Mouse (Mus musculus): Measurements from ENCODE around the gene Sik3.

Gene Sik3

GRCm38 (mm10) chr9:46106105-46106504, 93.5 kb downstream of the Sik3 start:
- no peak for DNase-seq (ENCODE audit: low read depth, low spot score)

DNA sequence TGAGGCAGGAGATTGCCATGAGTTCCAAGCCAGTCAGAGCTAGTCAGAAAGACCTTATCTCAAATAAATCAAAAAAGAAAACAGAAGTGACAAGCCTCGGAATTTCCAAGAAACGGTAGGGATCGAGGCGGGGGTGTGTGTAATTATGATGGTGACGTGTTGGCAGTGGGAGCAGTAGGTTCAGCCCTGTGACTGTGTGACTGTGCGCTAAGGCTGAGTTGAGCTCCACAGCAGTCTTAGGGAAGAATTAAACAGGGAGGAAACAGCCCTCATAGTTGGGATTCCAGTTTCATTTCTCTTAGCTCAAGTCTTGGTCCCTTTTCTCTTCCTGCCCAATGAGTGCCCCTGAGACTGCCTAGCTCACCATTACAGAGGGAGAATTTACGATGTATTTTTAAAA, 98.0 kb downstream of the Sik3 start:
- peak; percentile 16 for DNase-seq (ENCODE audit: low read depth, low spot score)

GRCm38 (mm10) chr9:46111334-46111733, 98.7 kb downstream of the Sik3 start:
- DNase-seq (ENCODE audit: low read depth, low spot score): no peak

- peak; percentile 46 for DNase-seq (ENCODE audit: low read depth, low spot score)
Observed at GRCm38 (mm10) chr9:46112246-46112645, 99.6 kb downstream of the Sik3 start.

DNA sequence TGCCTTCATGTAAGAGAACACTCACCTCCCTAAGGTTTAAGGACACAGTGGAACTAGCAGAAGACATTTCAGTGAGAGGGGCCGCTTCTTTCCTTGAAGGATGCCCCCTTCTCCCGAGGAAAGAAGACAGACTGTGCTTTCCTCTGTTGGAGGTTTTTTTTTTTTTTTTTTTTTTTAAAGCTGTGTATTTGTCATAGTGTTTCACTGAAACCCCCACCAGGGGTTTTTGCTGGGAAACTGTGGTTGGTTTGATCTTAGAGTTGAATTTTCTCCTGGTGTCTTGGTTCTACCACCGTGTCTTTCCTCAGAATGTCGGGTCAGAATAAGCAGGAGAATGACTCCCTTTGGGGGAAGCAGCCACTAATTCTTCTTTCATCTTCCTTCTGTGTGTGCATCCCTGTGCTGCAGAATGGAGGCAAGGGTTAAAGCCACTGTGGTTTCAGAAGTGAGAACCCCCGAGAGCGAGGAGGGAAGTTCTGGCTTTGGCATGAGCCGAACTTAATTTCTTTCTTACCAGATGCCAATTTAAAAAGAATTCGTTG, 106.3 kb downstream of the Sik3 start:
- no peak for DNase-seq (ENCODE audit: low read depth, low spot score)

DNA sequence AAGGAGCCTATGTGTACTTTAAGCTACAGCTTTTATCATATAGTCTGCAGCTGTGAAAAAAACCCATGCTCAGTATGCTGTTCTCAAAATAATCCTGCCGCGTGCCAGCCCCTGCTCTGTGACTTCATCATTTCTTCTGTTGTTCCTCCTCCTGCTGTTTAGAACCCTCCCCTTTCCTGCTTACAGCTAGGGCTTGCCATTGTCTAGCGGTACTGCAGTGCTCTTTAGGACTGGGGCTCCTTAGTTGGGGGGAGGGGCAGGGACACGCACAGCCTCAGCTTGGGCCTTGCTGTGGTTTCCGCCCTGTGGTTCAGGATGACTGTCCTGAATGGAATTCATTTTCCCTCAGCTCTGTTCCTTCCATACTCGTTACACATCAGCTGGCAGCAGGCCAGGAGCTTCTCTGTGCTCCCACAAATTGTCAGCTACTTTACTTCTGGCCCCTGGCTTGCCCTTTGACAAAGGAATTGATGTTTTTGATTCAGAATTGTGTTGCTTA, 107.4 kb downstream of the Sik3 start:
- peak; percentile 96 for DNase-seq (ENCODE audit: low read depth, low spot score)

GRCm38 (mm10) chr9:46120468-46121253, 108.0 kb downstream of the Sik3 start:
- DNase-seq (ENCODE audit: low read depth, low spot score): no peak

DNA sequence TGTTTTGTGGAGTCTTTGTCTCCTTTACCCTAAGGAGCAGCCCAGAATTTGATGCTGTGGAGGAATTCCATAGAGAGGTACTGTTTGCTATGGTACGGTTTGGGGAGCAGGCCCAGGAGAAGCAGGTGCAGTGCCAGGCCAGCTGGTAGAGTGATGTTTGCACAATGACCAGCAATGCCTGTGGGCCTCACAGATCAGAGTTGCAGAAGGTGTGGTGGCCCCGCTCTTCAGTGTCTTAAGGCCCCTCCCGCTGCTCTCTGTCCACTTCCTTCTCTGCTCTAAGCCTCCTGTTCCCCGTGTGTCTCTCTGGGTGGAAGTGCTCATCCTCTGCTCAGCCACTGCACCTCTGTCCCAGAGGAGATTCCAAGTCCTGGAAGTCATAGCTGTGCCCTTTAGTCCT, 108.9 kb downstream of the Sik3 start:
- no peak for DNase-seq (ENCODE audit: low read depth, low spot score)

GRCm38 (mm10) chr9:46122731-46123130, 110.1 kb downstream of the Sik3 start:
- no peak for DNase-seq (ENCODE audit: low read depth, low spot score)

- DNase-seq (ENCODE audit: low read depth, low spot score): no peak
Observed at GRCm38 (mm10) chr9:46126295-46126694, 113.7 kb downstream of the Sik3 start.

DNA sequence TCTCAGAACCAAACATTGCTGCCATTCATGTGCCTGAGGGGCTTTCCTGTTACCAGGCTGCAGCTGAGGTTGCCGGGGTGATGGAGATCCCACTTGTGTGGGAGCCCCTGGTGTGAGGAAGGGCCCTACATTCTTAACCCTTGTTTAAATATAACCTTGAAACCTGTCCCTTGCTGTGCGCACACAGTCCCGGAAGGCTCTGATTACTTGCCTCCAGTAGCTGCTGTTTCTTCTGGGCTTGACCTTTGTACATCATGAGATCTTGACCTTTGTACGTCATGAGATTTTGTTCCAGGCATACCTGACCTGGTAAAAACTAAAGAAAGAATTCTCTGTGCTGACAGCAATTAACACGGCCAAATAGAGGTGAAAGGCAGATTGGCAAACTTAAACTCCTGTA, 114.7 kb downstream of the Sik3 start:
- peak; percentile 46 for DNase-seq (ENCODE audit: low read depth, low spot score)

DNA sequence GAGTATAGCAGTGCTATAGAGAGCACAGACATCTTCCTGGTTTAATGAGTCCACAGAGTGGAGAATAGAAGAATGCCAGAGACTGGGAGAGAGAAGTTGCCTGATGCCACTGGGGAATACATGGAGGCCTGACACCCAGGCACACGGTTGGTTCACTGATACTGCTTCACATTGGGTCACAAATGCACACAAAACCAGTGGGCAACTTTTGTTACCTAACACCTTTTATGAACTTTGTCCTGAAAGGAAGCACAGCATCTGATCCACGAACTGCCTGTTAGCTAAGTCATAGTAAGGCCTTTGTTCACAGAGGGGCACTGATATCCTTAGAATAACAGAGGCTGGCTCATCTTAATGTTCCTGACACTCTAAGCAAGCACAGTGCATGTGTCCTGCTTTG, 116.6 kb downstream of the Sik3 start:
- DNase-seq (ENCODE audit: low read depth, low spot score): no peak

DNA sequence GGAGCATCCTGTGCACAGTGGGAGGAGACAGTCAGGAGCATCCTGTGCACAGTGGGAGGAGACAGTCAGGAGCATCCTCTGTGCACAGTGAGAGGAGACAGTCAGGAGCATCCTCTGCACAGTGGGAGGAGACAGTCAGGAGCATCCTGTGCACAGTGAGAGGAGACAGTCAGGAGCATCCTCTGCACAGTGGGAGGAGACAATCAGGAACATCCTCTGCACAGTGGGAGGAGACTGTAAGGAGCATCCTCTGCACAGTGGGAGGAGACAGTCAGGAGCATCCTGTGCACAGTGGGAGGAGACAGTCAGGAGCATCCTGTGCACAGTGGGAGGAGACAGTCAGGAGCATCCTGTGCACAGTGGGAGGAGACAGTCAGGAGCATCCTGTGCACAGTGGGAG, 120.2 kb downstream of the Sik3 start:
- peak; percentile 46 for DNase-seq (ENCODE audit: low read depth, low spot score)

- DNase-seq (ENCODE audit: low read depth, low spot score): no peak
Observed at GRCm38 (mm10) chr9:46138831-46139230, 126.2 kb downstream of the Sik3 start.

DNA sequence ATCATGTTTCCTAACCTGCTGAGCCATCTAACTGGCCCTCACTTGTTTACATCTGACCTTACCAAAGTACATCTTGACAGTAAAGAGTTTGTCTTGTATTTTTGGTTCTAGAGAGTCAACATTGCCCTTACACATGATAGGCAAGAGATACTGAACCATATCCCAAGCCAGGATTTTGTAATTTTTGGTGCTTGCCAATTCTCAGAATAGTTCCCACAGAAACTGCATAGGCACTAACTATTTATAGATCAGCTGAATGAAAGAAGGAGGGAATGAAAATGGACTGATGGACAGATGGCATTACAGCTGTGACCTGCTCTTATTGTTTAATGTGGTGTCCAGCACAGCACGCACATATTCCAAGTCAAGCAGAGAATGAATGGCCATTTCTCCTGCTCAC, 128.2 kb downstream of the Sik3 start:
- no peak for DNase-seq (ENCODE audit: low read depth, low spot score)

- no peak for DNase-seq (ENCODE audit: low read depth, low spot score)
Observed at GRCm38 (mm10) chr9:46142031-46142430, 129.4 kb downstream of the Sik3 start.

DNA sequence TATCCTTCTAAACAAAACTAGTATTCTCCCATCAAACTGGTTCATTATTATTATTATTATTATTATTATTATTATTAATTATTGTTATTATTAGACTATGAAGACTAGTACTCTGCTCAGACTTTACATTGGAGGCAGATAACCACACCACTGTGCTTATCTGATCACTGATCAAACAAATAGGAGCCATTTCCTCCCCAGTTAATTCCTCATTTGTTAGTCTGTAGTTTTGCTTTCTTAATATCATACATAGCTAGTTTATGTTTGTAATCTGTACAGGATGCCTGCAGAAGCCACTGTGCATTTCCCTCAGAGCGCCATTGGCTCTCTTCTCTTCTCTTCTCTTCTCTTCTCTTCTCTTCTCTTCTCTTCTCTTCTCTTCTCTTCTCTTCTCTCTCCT, 129.9 kb downstream of the Sik3 start:
- no peak for DNase-seq (ENCODE audit: low read depth, low spot score)

GRCm38 (mm10) chr9:46144976-46145375, 132.4 kb downstream of the Sik3 start:
- no peak for DNase-seq (ENCODE audit: low read depth, low spot score)

GRCm38 (mm10) chr9:46146437-46146836, 133.8 kb downstream of the Sik3 start:
- no peak for DNase-seq (ENCODE audit: low read depth, low spot score)

- DNase-seq (ENCODE audit: low read depth, low spot score): no peak
Observed at GRCm38 (mm10) chr9:46148723-46149122, 136.1 kb downstream of the Sik3 start.

GRCm38 (mm10) chr9:46149392-46149791, 136.8 kb downstream of the Sik3 start:
- no peak for DNase-seq (ENCODE audit: low read depth, low spot score)

GRCm38 (mm10) chr9:46150116-46150515, 137.5 kb downstream of the Sik3 start:
- DNase-seq (ENCODE audit: low read depth, low spot score): peak; percentile 81

Measured in R1 (cell line).